In the genomic region with DNA sequence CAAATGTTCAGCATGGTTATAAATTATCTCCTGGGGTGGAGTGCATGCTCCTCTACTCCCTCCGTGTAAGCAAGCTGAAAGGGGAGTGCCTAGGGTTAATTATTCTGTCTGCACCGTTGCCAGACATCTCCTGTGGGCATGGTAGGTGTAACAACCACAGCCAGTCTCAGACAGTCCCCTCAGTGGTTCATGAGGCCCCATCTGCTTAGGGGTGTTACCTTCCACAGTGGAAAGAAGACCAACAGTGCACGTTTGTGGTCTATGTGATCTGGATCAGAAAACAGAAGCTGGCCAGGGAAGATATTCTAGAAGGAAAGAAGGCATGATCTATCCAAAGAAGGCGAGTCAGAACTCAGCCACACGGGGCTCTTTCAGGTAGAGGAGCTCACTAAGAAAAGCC, we compare ENCODE assay signal across 12 mouse cellular contexts.
"Had no signal": no experiment of that assay in that cellular context is flagged by ENCODE, and none has a peak within 500 bp of the region (broad histone marks: within the 10 kb centered on the region; RNA-seq: fewer than 3 reads in every experiment).

No protein-coding gene starts in this region.

- H3K27ac ChIP-seq: intestine, embryonic 15.5 days; layer of hippocampus, adult 2 months; limb, embryonic 10.5 days; lung, embryonic 15.5 days; macrophage; midbrain, embryonic 13.5 days; stomach, embryonic 15.5 days had no signal

- ATAC-seq: intestine, embryonic 15.5 days; midbrain, embryonic 13.5 days had no signal

- H3K4me2 ChIP-seq: intestine, embryonic 15.5 days; lung, embryonic 15.5 days; midbrain, embryonic 13.5 days; stomach, embryonic 15.5 days had no signal

- H3K36me3 ChIP-seq: intestine, embryonic 15.5 days; limb, embryonic 10.5 days; lung, embryonic 15.5 days; midbrain, embryonic 13.5 days; stomach, embryonic 15.5 days had no signal

- DNase-seq: kidney, adult 8-10 months; kidney, postnatal 4 days; lung, postnatal 14 days; right cerebral cortex, postnatal 14 days; thymus, postnatal 4 days had no signal

- H3K4me1 ChIP-seq: intestine, embryonic 15.5 days had no signal

- H3K27me3 ChIP-seq: intestine, embryonic 15.5 days; lung, embryonic 15.5 days; stomach, embryonic 15.5 days had no signal

- H3K9ac ChIP-seq: intestine, embryonic 15.5 days; lung, embryonic 15.5 days; midbrain, embryonic 13.5 days; stomach, embryonic 15.5 days had no signal

- H3K9me3 ChIP-seq: intestine, embryonic 15.5 days; limb, embryonic 10.5 days; lung, embryonic 15.5 days; midbrain, embryonic 13.5 days; stomach, embryonic 15.5 days had no signal

- H3K4me3 ChIP-seq: intestine, embryonic 15.5 days; layer of hippocampus, adult 2 months; limb, embryonic 10.5 days; lung, embryonic 15.5 days; midbrain, embryonic 13.5 days; stomach, embryonic 15.5 days had no signal
